Mouse (Mus musculus) MEL-GATA-1-ER (cell line): ENCODE data around the gene Rbbp6.

Experiments used
- DNase-seq: peaks from one replicate; pipeline ENCODE4 v3.0.0-alpha.2; 2012; ENCODE audit warnings: low read depth; ENCODE audit errors: extremely low read depth

The Rbbp6 gene

GRCm38 (mm10) chr7:122970864-122971420 is 5.5 kb downstream of the Rbbp6 start:
- no peak for DNase-seq

GRCm38 (mm10) chr7:122972006-122972689 is 6.7 kb downstream of the Rbbp6 start:
- DNase-seq: peak; percentile 37

GRCm38 (mm10) chr7:122979514-122979913 is 14.0 kb downstream of the Rbbp6 start:
- no peak for DNase-seq

- no peak for DNase-seq
Measured at GRCm38 (mm10) chr7:122998189-122998588, 32.7 kb downstream of the Rbbp6 start.

- DNase-seq: no peak
Measured at GRCm38 (mm10) chr7:122999871-123000396, 34.4 kb downstream of the Rbbp6 start.

- no peak for DNase-seq
Measured at GRCm38 (mm10) chr7:123000796-123001195, 35.3 kb downstream of the Rbbp6 start.

- DNase-seq: no peak
Measured at GRCm38 (mm10) chr7:123001341-123002027, 36.0 kb downstream of the Rbbp6 start.

- no peak for DNase-seq
Measured at GRCm38 (mm10) chr7:123002028-123002410, 36.5 kb downstream of the Rbbp6 start.

GRCm38 (mm10) chr7:123003207-123003606 is 37.7 kb downstream of the Rbbp6 start:
- DNase-seq: no peak

GRCm38 (mm10) chr7:123004442-123004841 is 39.0 kb downstream of the Rbbp6 start:
- no peak for DNase-seq

GRCm38 (mm10) chr7:123006251-123006650 is 40.8 kb downstream of the Rbbp6 start:
- no peak for DNase-seq

GRCm38 (mm10) chr7:123007743-123008142 is 42.3 kb downstream of the Rbbp6 start:
- DNase-seq: no peak

- no peak for DNase-seq
Measured at GRCm38 (mm10) chr7:123013466-123013865, 48.0 kb downstream of the Rbbp6 start.

- DNase-seq: no peak
Measured at GRCm38 (mm10) chr7:123014729-123015128, 49.2 kb downstream of the Rbbp6 start.

GRCm38 (mm10) chr7:123017627-123018026 is 52.1 kb downstream of the Rbbp6 start:
- peak; percentile 13 for DNase-seq

- no peak for DNase-seq
Measured at GRCm38 (mm10) chr7:123025123-123025522, 59.6 kb downstream of the Rbbp6 start.

GRCm38 (mm10) chr7:123030295-123030694 is 64.8 kb downstream of the Rbbp6 start:
- DNase-seq: no peak

- DNase-seq: no peak
Measured at GRCm38 (mm10) chr7:123030709-123031181, 65.3 kb downstream of the Rbbp6 start.

- DNase-seq: no peak
Measured at GRCm38 (mm10) chr7:123031211-123031743, 65.8 kb downstream of the Rbbp6 start.

GRCm38 (mm10) chr7:123035314-123035713 is 69.8 kb downstream of the Rbbp6 start:
- no peak for DNase-seq

- DNase-seq: peak; percentile 11
Measured at GRCm38 (mm10) chr7:123039302-123039701, 73.8 kb downstream of the Rbbp6 start.

GRCm38 (mm10) chr7:123045146-123045545 is 79.7 kb downstream of the Rbbp6 start:
- no peak for DNase-seq
